7 mouse cellular contexts compared by ENCODE assay signal in the genomic region with DNA sequence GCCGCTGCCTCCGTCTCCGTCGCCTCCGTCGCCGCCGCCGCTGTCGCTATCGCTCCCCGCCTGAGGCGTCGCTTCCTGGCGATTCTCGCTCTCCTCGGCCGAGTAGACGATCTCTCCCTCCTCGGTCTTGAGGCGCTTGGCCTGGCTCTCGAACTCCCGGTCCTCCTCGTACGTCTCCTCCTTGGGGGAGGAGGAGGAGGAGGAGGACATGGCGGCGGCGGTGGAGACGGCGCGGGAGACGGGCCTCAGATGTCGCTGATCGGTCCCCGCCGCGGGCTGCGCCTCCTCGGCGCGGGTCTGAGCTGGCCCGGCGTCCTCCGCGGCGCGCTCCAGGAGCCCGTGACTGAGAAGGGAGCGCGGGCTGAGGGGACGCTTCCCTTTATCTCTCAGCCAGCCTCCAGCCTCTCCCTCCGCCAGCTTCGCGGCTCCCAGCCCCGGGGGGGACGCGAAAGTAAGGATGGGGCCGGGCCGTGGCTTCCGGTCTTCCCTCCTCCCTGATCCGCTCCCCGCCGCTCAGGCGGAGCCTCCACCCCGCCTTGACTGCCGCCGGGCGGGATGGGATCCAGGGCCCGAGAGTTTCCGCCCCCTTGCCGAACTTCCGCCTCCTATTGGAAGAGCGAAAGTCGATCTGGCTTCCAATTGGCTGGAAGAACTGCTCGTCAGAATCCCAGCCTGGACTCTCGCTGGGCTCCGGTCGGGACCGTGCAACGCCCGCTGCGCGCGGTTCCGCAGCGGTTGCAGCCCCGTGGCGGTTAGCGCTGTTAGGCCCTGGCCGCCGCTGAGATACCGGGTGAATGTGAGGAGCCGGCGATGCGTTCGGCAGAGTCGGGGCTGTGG. TPM values are rescaled to one million over a fixed set of nuclear protein-coding genes. Genes with fewer than 3 reads are reported as not detected.
DNase-seq lines count a peak whose midpoint lies in the region; ATAC-seq lines count a peak whose summit lies in the region.

Gene Hnrnpll (minus strand): TSS at position 552 of the 837 bp plus-strand sequence.

- no peaks in the 10 kb centered on the region for H3K27me3 ChIP-seq in intestine, embryonic 15.5 days (replicated peaks)
- H3K27me3 ChIP-seq in midbrain, embryonic 10.5 days (ENCODE audit: low read depth, poor library complexity, severe bottlenecking): no peaks in the 10 kb centered on the region

- peaks cover 2% of the 10 kb centered on the region; the same call in 1 of the 2 replicates for H3K4me1 ChIP-seq in intestine, embryonic 15.5 days (replicated peaks)
- H3K4me1 ChIP-seq in midbrain, embryonic 10.5 days: peaks cover 35% of the 10 kb centered on the region

- H3K36me3 ChIP-seq in intestine, embryonic 15.5 days: no peaks in the 10 kb centered on the region
- H3K36me3 ChIP-seq in midbrain, embryonic 10.5 days: peaks cover 15% of the 10 kb centered on the region

- peak; percentile 99 for ATAC-seq in intestine, embryonic 15.5 days

- under 1% methylated on average over 84 of the region's 97 CpGs for WGBS in intestine, embryonic 15.5 days
- WGBS in midbrain, embryonic 10.5 days: under 1% methylated on average over 96 of the region's 97 CpGs

- H3K9me3 ChIP-seq in intestine, embryonic 15.5 days: no peaks in the 10 kb centered on the region
- H3K9me3 ChIP-seq in midbrain, embryonic 10.5 days (replicated peaks): no peaks in the 10 kb centered on the region

- H3K9ac ChIP-seq in intestine, embryonic 15.5 days: peak within 1 kb of the TSS; percentile 88

- H3K4me3 ChIP-seq in intestine, embryonic 15.5 days (replicated peaks): peak within 1 kb of the TSS; percentile 78
- H3K4me3 ChIP-seq in midbrain, embryonic 10.5 days: peak within 1 kb of the TSS; percentile 78

- intact Hi-C loops in gastrocnemius, postnatal 36 days (cut with DNase I): no loop called here
- intact Hi-C loops in left cerebral cortex, postnatal 25 days (cut with DNase I): loop anchor here (1.0 to 2.0 kb wide), 4 partner anchors 14 to 106 kb away; partner anchors contain the start of gene Galm

- peak within 1 kb of the TSS; percentile 100 for H3K27ac ChIP-seq in intestine, embryonic 15.5 days
- peak within 1 kb of the TSS; percentile 97 for H3K27ac ChIP-seq in midbrain, embryonic 10.5 days (replicated peaks)

- peak; percentile 99 for DNase-seq in adrenal gland, adult 2 months
- peak; percentile 95 for DNase-seq in embryo, embryonic 11.5 days (ENCODE audit: low read depth, low spot score)
- peak; percentile 97 to 99 for DNase-seq in gastrocnemius, postnatal 36 days
- peak; percentile 98 for DNase-seq in left cerebral cortex, postnatal 25 days (ENCODE audit: low spot score in 2 of 2)
- DNase-seq in midbrain, embryonic 10.5 days (ENCODE audit: low spot score): peak; percentile 98
- DNase-seq in right cerebral cortex, postnatal 4 days: peak; percentile 94

- peak within 1 kb of the TSS; percentile 67 for H3K4me2 ChIP-seq in intestine, embryonic 15.5 days (replicated peaks)

RNA-seq across cellular contexts. Expression of gene Hnrnpll, which starts in this region (rescaled TPM):
- 10 to 100 TPM; 43.5 to 44.5 TPM for total RNA-seq in adrenal gland, adult 2 months (2021)
- 14.8 and 15.2 TPM in 2 replicates for polyA plus RNA-seq in adrenal gland, adult 2 months (2012; rRNA removed)
- 10 to 100 TPM; 12.6 to 14.9 TPM for total RNA-seq in gastrocnemius, postnatal 36 days (2021)
- polyA plus RNA-seq in intestine, embryonic 15.5 days (2015; fragmentation: Nextera tagmentation; extraction: Ambion mirVana): 50.0 and 56.5 TPM in 2 replicates
- total RNA-seq in left cerebral cortex, postnatal 25 days (2021): 10 to 100 TPM; 55.4 to 63.6 TPM
- polyA plus RNA-seq in midbrain, embryonic 10.5 days (2016; fragmentation: Nextera tagmentation; extraction: Ambion mirVana): 85.2 and 86.7 TPM in 2 replicates

Comparison
In these comparisons a context has a peak if more than half of its experiments do, and no peak if none do; other contexts are left out.
1. Peak in every context shown above with its lines: DNase-seq, ATAC-seq, H3K4me3 ChIP-seq and H3K27ac ChIP-seq.